Mouse (Mus musculus) neutrophil, adult 59 days (primary cell): ENCODE measurements around the gene Mylk2. TPM values are rescaled to one million over a fixed set of nuclear protein-coding genes. Genes with fewer than 3 reads are reported as not detected.

Experiments used
- total RNA-seq, 2 experiments: library from RNA; stranded (reverse); gene quantifications; 1 replicate in 1 of 2; 2 replicates in 1 of 2; pipeline ENCODE4 v1.2.4; 2023

Gene Mylk2
- under 1 TPM in 1 of 2 experiments, not detected in 1; 0.15 TPM for total RNA-seq

DNA sequence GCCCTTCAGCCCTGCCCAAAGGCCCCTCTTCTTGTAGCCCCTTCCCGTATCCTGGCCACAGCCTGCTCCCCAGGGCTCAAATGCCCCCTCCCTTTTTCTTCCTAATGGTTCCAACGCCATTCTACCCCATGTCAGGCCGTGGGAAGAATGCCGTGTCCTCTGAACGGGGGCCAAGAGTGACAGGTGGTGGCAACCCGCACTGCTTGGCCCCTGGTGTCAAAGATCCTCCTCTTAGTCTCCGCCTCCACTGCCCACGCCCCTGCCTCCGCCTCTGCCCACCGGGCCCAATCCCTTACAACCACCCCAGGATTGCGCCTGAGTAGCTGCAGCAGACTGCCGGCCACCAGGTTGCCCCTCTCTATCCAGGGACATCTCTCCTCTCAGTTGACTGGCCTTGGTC is at the start of gene Mylk2:
Gene Mylk2 (plus strand): TSS at position 322 of the 400 bp plus-strand sequence.

DNA sequence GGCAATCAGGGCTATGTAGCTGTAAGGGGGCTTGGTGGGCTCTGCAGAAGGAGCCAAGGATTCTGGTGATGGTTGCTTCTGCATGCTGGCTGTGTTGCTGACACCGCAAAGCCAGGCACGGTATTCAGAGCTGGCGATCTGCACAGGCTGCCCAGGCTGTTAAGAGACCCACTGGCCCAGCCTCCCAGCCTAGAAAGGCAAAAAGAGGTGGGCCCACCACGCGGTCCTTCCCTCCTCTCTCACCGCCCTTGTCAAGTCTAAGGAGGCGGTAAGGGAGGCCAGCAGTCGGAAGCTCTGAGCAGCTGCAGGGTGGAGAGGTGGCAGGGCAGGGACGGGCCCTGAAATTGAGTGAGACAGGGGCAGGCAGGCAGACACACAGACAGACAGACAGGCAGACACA is 21.9 kb downstream of the Mylk2 start, which contains the start of gene Foxs1:
Gene Foxs1 (minus strand): TSS at position 161 of the 400 bp plus-strand sequence.

GRCm38 (mm10) chr2:152951065-152951849 is 40.1 kb downstream of the Mylk2 start, which contains the start of gene Dusp15:
Gene Dusp15, minus strand, starts transcription at chr2:152951698.

GRCm38 (mm10) chr2:152962091-152962793 is 51.1 kb downstream of the Mylk2 start, which contains the start of gene Ttll9:
Gene Ttll9, plus strand, starts transcription at chr2:152962485.

Other genes with a start within 250 kb of the Mylk2 start
- gene H13, start 241.9 kb upstream of the Mylk2 start, total RNA-seq: 100 to 1,000 TPM; 132 to 147 TPM
- 10 to 100 TPM; 13.8 to 15.9 TPM for gene Mcts2, start 224.3 kb upstream of the Mylk2 start, total RNA-seq
- 10 to 100 TPM; 48.3 to 57.3 TPM for gene Id1, start 175.1 kb upstream of the Mylk2 start, total RNA-seq
- under 1 TPM; 0.51 to 0.93 TPM for gene Cox4i2, start 157.2 kb upstream of the Mylk2 start, total RNA-seq
- 10 to 100 TPM; 29.6 to 30.5 TPM for gene Bcl2l1, start 79.6 kb upstream of the Mylk2 start, total RNA-seq
- gene Tpx2, start 63.4 kb upstream of the Mylk2 start, total RNA-seq: 10 to 100 TPM; 46.7 to 49.4 TPM
- not detected for gene Foxs1, start 21.9 kb downstream of the Mylk2 start, total RNA-seq
- gene Dusp15, start 40.3 kb downstream of the Mylk2 start, total RNA-seq: not detected
- not detected for gene Ttll9, start 51.1 kb downstream of the Mylk2 start, total RNA-seq
- 10 to 100 TPM; 17.9 to 19.6 TPM for gene Pdrg1, start 104.1 kb downstream of the Mylk2 start, total RNA-seq
- not detected for gene Xkr7, start 120.5 kb downstream of the Mylk2 start, total RNA-seq
- gene Ccm2l, start 154.6 kb downstream of the Mylk2 start, total RNA-seq: 1 to 10 TPM; 1.9 to 2.3 TPM
- gene Hck, start 197.1 kb downstream of the Mylk2 start, total RNA-seq: 100 to 1,000 TPM; 230 to 240 TPM
- 10 to 100 TPM; 72.9 to 79.8 TPM for gene Tm9sf4, start 250.0 kb downstream of the Mylk2 start, total RNA-seq